Mouse (Mus musculus) retina, postnatal 7 days (tissue): ENCODE measurements around the gene Slc5a9.
"Not testable (repeated sequence)": the region's sequence is repeated elsewhere in the genome, so short reads cannot be mapped to it uniquely, and the experiment has no call there.

Experiments used
- DNase-seq: peaks from one replicate; pipeline ENCODE4 v3.0.0-alpha.2; 2012; ENCODE audit warnings: low read depth, low spot score

The Slc5a9 gene

GRCm38 (mm10) chr4:111902775-111903174 lies at the start of gene Slc5a9:
Slc5a9 (minus strand) TSS chr4:111902918.
- no peak for DNase-seq

GRCm38 (mm10) chr4:111919092-111919491 lies 16.4 kb upstream of the Slc5a9 start, which contains the start of gene Skint8:
Skint8 (plus strand) TSS chr4:111919392.
- DNase-seq: no peak

- DNase-seq: peak; percentile 9
Measured at GRCm38 (mm10) chr4:111907926-111908325, 5.2 kb upstream of the Slc5a9 start.

- no peak for DNase-seq
Measured at GRCm38 (mm10) chr4:111901473-111901872, 1.2 kb downstream of the Slc5a9 start.

GRCm38 (mm10) chr4:111900491-111900890 lies 2.2 kb downstream of the Slc5a9 start:
- not testable (repeated sequence) for DNase-seq

GRCm38 (mm10) chr4:111898566-111898965 lies 4.2 kb downstream of the Slc5a9 start:
- no peak for DNase-seq

- no peak for DNase-seq
Measured at GRCm38 (mm10) chr4:111897755-111898154, 5.0 kb downstream of the Slc5a9 start.

GRCm38 (mm10) chr4:111892138-111892537 lies 10.6 kb downstream of the Slc5a9 start:
- DNase-seq: no peak

GRCm38 (mm10) chr4:111886607-111887006 lies 16.1 kb downstream of the Slc5a9 start:
- peak; percentile 36 for DNase-seq

GRCm38 (mm10) chr4:111886018-111886417 lies 16.7 kb downstream of the Slc5a9 start:
- DNase-seq: peak; percentile 37

GRCm38 (mm10) chr4:111883543-111883942 lies 19.2 kb downstream of the Slc5a9 start:
- DNase-seq: no peak

- DNase-seq: no peak
Measured at GRCm38 (mm10) chr4:111880112-111880875, 22.4 kb downstream of the Slc5a9 start.

GRCm38 (mm10) chr4:111867743-111868401 lies 34.8 kb downstream of the Slc5a9 start:
- DNase-seq: no peak

- DNase-seq: no peak
Measured at GRCm38 (mm10) chr4:111866701-111867100, 36.0 kb downstream of the Slc5a9 start.

GRCm38 (mm10) chr4:111852626-111853025 lies 50.1 kb downstream of the Slc5a9 start:
- DNase-seq: no peak

GRCm38 (mm10) chr4:111838882-111839281 lies 63.8 kb downstream of the Slc5a9 start:
- DNase-seq: no peak
